ENCODE assay signal across 12 mouse cellular contexts in the genomic region with DNA sequence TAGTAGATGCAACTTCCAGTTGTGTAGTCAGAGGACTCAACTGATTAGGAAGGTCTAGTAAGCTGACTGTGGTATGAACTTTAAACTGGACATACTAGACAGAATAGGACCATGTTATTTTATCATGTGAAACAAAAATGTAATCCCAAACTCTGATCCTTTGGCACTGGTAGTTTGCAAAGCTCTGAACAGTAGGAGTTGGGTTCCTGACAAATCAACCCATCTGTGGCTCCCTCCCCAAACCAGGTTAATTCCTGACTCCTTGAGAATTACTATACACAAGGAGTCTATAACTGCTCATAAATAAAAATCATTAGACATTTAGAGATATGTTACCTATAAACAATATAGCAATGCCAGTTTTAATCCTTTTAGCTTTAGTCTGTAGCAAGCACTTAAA.
"Had no signal": no experiment of that assay in that cellular context is flagged by ENCODE, and none has a peak within 500 bp of the region (broad histone marks: within the 10 kb centered on the region; RNA-seq: fewer than 3 reads in every experiment).

No protein-coding gene starts in this region.

- DNase-seq: cerebellum, adult 8-10 months; cerebellum, adult 9-11 months; embryo, embryonic 11 days; forebrain, postnatal 0 days; gastrocnemius, adult 2 months; gastrocnemius, postnatal 10 days; gastrocnemius, postnatal 14 days; gastrocnemius, postnatal 25 days; gastrocnemius, postnatal 36 days; heart, adult 11 months; heart, adult 18-20 months; heart, adult 2 months had no signal
